Mouse (Mus musculus): ENCODE data around the gene Slc9a6. TPM values are rescaled to one million over a fixed set of nuclear protein-coding genes. Genes with fewer than 3 reads are reported as not detected.

Slc9a6 gene
- total RNA-seq, 2 experiments from 2014 or later, result 27.8 to 31.0 TPM

Small RNA genes lying within 50 kb of the gene (microRNA-seq; reads per million reads assigned to microRNA genes)
- gene Mir5116 (ENCODE audit: borderline number of aligned reads in 2 of 2), result 0.47 to 1.8 reads per million in 2 experiments

Other genes with a start within 250 kb of the Slc9a6 start
- gene Smim10l2a, start 235.2 kb upstream of the Slc9a6 start, total RNA-seq (2021), result under 1 TPM; 0.30 to 0.54 TPM
- gene Gm2174, start 161.8 kb upstream of the Slc9a6 start, total RNA-seq (2021), result not detected
- gene Ints6l, start 154.9 kb upstream of the Slc9a6 start, total RNA-seq (2021), result 10 to 100 TPM; 19.4 to 31.1 TPM
- not detected for gene Gm10477, start 85.0 kb upstream of the Slc9a6 start, total RNA-seq (2021)
- not detected for gene Gm648, start 60.2 kb upstream of the Slc9a6 start, total RNA-seq (2021)
- gene Mmgt1, start 11.7 kb upstream of the Slc9a6 start, total RNA-seq (2021), result 10 to 100 TPM; 28.4 to 29.8 TPM
- gene Fhl1, start 122.0 kb downstream of the Slc9a6 start, total RNA-seq (2021), result 10 to 100 TPM; 33.5 to 87.9 TPM
- 1 to 10 TPM; 1.1 to 1.3 TPM for gene Map7d3, start 212.6 kb downstream of the Slc9a6 start, total RNA-seq (2021)